Mouse (Mus musculus) left cerebral cortex, postnatal 4 days (tissue): ENCODE measurements at regions not wholly inside any gene's neighbourhood (a gene's known extent, or its start where the extent isn't known, plus 50 kb on each side); places are given as distances from the start of the nearest gene placed in this dataset.
"Not testable (repeated sequence)": the region's sequence is repeated elsewhere in the genome, so short reads cannot be mapped to it uniquely, and the experiment has no call there.

ENCODE experiments used
- DNase-seq: peaks from one replicate; pipeline ENCODE4 v3.0.0-alpha.2; 2022
- intact Hi-C: fragments of 180-260 bp; cut with DNase I; formaldehyde crosslinking; loops from one replicate; pipeline ENCODE4 v1.15.1; 2025

DNA sequence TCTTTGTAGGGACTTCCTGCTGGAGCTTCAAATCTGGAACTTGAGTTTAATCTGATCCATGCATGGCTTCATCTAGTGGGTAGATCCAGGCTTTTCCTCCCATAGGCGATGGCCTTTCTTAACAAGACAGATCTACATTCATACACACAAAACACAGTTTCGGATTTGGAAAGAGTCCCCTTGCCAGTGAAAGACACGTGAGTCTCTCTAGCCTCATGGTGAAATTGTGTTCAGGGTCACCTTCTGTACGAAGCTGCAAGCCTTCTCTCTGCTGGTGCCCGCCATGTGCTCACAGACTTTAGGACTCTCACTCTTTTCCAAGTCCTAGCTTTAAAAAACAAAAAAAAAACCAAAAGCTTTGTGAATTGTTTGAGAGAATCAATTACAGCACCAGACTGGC lies 51.4 kb upstream of the Dlx2 start:
- DNase-seq = no peak

DNA sequence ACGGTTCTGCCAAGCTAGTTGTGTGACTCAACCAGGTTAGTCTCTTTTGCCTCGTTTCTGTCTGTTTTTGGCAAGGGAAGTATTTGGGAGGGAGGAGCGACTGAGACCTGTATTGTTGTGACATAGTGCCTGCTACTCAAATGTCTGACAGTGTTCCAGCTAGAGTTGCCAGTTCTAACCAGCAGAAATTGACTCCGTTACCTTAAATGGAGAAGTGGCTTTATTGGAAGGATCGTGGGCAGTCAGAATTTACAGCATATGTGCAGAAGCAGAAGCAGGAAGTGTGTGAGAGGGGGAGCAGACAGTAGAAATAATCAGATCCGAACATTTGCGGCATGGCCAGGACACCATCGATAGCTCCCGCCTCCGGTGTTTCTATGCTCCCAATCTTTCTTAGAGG lies 51.8 kb upstream of the Dlx2 start:
- intact Hi-C loops = loop anchor here (5.0 kb wide), 1 partner anchor 214 kb away; no protein-coding TSS in a partner anchor
- no peak for DNase-seq

More for the DNA sequence above, 51.4 kb upstream of the Dlx2 start:
- intact Hi-C loops = loop anchor here (5.0 kb wide), 1 partner anchor 214 kb away; no protein-coding TSS in a partner anchor

GRCm38 (mm10) chr2:71598778-71599177 lies 52.2 kb upstream of the Dlx2 start:
- intact Hi-C loops = loop anchor here (5.0 kb wide), 1 partner anchor 214 kb away; no protein-coding TSS in a partner anchor
- DNase-seq = peak; percentile 86

DNA sequence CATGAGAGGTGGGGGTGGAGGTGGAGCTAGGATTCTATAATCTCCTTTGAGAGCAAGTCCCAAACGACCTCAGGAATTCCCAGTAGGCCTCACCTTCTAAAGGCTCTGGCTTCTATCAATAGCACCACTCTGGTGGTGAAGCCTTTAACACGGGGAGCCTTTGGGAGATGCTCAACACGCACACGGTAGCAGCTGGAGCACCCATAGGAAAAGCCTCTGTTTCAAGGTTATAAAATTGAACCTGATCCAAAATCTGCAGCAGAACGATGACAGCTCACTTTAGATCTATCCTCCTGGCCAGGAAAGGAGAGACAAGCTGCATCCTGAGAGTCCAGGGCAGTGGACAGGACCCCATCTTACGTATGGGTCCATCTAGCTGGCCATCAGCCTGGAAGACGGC lies 53.7 kb upstream of the Dlx2 start:
- intact Hi-C loops = no loop called here
- DNase-seq = no peak

DNA sequence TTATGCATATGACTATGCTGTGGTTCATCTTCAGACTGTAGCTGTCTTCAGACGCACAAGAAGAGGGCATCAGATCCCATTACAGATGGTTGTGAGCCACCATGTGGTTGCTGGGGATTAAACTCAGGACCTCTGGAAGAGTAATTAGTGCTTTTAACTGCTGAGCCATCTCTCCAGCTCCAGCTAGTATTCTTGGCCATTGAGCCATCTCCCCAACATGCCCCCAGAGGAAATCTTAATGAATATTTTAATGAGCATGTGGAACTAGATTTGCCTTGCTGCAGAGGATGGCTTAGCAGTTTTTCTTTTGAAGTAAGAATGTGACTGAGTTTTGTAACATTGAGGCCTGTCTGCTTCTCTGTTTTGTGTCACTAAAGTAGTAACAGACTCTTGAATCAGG lies 54.4 kb upstream of the Dlx2 start:
- DNase-seq = no peak

GRCm38 (mm10) chr2:71603796-71604195 lies 57.2 kb upstream of the Dlx2 start:
- intact Hi-C loops = not testable (repeated sequence)

More for the DNA sequence above, 54.4 kb upstream of the Dlx2 start:
- intact Hi-C loops = no loop called here

DNA sequence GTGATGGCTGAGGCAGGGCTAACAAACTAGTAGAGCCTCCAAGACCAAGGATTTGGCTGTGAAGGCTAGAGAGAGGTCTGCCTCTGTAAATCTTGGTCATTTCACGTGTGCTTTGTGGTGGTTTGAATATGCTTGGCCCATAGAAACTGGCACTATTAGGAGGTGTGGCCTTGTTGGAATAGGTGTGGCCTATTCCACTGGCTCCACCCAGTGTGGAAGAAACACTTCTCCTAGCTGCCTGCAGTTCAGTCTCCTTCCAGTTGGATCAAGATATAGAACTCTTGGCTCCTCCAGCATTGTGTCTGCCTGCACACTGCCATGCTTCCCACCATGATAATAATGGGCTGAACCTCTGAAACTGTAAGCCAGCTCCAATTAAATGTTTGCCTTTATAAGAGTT lies 59.1 kb upstream of the Dlx2 start:
- no peak for DNase-seq
- intact Hi-C loops = no loop called here

More at GRCm38 (mm10) chr2:71603796-71604195, 57.2 kb upstream of the Dlx2 start:
- not testable (repeated sequence) for DNase-seq

- DNase-seq = no peak
These were observed 60.5 kb upstream of the Dlx2 start for GRCm38 (mm10) chr2:71607087-71607502.

GRCm38 (mm10) chr2:71613216-71613615 lies 66.7 kb upstream of the Dlx2 start:
- intact Hi-C loops = no loop called here
- DNase-seq = no peak

More at GRCm38 (mm10) chr2:71607087-71607502, 60.5 kb upstream of the Dlx2 start:
- intact Hi-C loops = no loop called here

- intact Hi-C loops = no loop called here
- no peak for DNase-seq
These were observed 70.0 kb upstream of the Dlx2 start for GRCm38 (mm10) chr2:71616526-71616925.

- no peak for DNase-seq
- intact Hi-C loops = no loop called here
These were observed 74.9 kb upstream of the Dlx2 start for GRCm38 (mm10) chr2:71621458-71621857.

GRCm38 (mm10) chr2:71622532-71623099 lies 76.1 kb upstream of the Dlx2 start:
- DNase-seq = no peak
- intact Hi-C loops = no loop called here

- no peak for DNase-seq
- intact Hi-C loops = no loop called here
These were observed 76.6 kb upstream of the Dlx2 start for GRCm38 (mm10) chr2:71623134-71623533.

GRCm38 (mm10) chr2:71625298-71625902 lies 78.8 kb upstream of the Dlx2 start:
- intact Hi-C loops = no loop called here

GRCm38 (mm10) chr2:71626404-71626803 lies 79.8 kb upstream of the Dlx2 start:
- DNase-seq = no peak
- intact Hi-C loops = no loop called here

More at GRCm38 (mm10) chr2:71625298-71625902, 78.8 kb upstream of the Dlx2 start:
- peak; percentile 38 for DNase-seq

- intact Hi-C loops = no loop called here
- peak; percentile 64 for DNase-seq
These were observed 80.7 kb upstream of the Dlx2 start for GRCm38 (mm10) chr2:71627097-71627755.

- intact Hi-C loops = no loop called here
- peak; percentile 16 for DNase-seq
These were observed 82.3 kb upstream of the Dlx2 start for GRCm38 (mm10) chr2:71628821-71629220.

DNA sequence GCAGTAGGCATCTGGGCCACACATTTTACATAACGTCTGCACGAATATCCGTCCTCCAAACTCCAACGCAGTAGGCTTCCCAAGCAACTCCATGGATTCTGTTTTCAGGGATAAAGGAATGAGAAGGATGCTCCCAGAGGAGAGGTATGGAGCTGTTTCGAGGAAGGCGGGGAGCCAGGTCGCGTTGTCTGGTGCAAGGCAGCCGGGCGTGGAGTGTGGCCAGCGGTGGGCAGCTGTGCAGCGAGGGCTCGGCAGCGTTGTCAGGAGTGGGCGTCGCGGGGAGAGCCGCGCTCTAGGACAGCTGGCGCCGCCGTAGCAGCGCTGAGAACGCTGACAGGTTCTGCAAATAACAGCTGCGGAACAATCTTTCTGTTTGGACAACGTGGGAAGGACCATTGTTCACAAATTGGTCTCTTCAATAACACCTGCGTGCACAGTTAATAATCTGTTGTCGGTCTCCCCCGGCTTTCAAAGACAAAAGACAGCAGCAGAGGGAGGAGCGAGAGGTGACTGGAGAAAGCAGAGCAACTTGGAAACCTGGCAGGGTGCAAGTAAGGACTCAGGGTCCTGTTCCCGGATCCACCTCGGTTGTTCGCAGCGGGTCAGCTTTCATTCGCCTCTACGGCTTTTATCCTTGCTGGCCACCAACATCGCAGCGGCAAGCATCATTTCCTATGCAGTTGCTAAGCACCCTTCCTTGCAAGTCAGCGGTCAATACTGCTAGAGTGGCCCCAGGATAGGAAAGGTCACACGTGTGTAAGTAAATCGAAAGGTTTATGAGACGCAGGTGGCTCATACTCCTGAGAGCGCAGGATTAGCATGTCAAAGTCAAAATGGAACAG lies 83.0 kb upstream of the Dlx2 start:
- intact Hi-C loops = no loop called here
- peak; percentile 26 for DNase-seq

GRCm38 (mm10) chr2:71630143-71630463 lies 83.5 kb upstream of the Dlx2 start:
- intact Hi-C loops = no loop called here
- DNase-seq = no peak

DNA sequence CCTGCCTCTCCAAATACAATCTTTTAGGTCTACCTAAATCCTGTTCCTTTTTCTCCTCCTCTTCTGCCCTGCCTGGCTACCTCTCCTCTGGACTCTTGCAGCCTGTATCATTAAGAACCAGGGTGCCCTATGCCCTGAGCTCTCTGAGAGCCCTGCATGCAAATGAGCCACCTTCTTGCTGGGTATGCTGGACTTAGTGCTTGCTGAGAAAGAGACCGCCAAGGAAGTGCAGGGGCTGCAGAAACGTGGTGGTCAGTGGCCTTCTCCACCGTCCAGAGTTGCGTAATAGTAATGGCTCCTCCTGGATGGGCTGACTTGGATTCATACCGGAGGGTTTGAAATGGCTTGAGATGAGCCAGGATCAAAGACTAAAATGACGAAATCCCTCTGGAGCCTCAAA lies 86.9 kb upstream of the Dlx2 start:
- intact Hi-C loops = no loop called here
- DNase-seq = no peak

- intact Hi-C loops = no loop called here
These were observed 87.9 kb upstream of the Dlx2 start for GRCm38 (mm10) chr2:71634471-71634870.

More at GRCm38 (mm10) chr2:71634471-71634870, 87.9 kb upstream of the Dlx2 start:
- no peak for DNase-seq
